Mouse (Mus musculus) neural tube, embryonic 14.5 days (tissue): ENCODE results near the gene Trim26. TPM values are rescaled to one million over a fixed set of nuclear protein-coding genes. Genes with fewer than 3 reads are reported as not detected.

Experiments
- ATAC-seq: fragments of 200-750 bp; cut with Nextera tagmentation; 2 replicates; pipeline ENCODE4 v1.8.0; 2017; ENCODE audit warnings: low read depth, mild to moderate bottlenecking, moderate TSS enrichment, moderate library complexity
- H3K27ac ChIP-seq: fragments of 300-500 bp; sonication (generic); 2 replicates; pipeline ENCODE4 v1.5.1; 2014; ENCODE audit warnings: low read depth, mild to moderate bottlenecking, control low read depth, low read length, moderate library complexity, mixed read lengths
- H3K27me3 ChIP-seq: fragments of 300-500 bp; sonication (generic); 2 replicates; pipeline ENCODE4 v1.6.1; 2014; ENCODE audit warnings: low read length; ENCODE audit not compliant: control insufficient read depth, insufficient read depth
- H3K36me3 ChIP-seq: fragments of 300-500 bp; sonication (generic); 2 replicates; pipeline ENCODE4 v1.6.1; 2014; ENCODE audit warnings: low read length, mixed read lengths; ENCODE audit not compliant: control insufficient read depth, insufficient read depth
- H3K4me1 ChIP-seq: fragments of 300-500 bp; sonication (generic); 2 replicates; pipeline ENCODE4 v1.6.1; 2014; ENCODE audit warnings: low read length; ENCODE audit not compliant: control insufficient read depth, insufficient read depth
- H3K4me2 ChIP-seq: fragments of 300-500 bp; sonication (generic); 2 replicates; pipeline ENCODE4 v1.6.1; 2014; ENCODE audit warnings: mild to moderate bottlenecking, low read depth, low read length, control low read depth
- H3K4me3 ChIP-seq: fragments of 300-500 bp; sonication (generic); 2 replicates; pipeline ENCODE4 v1.5.1; 2014; ENCODE audit warnings: low read depth, low read length, control low read depth, mixed read lengths
- H3K9ac ChIP-seq: fragments of 300-500 bp; sonication (generic); replicated peaks from 2 replicates; pipeline ENCODE4 v1.6.1; 2014; ENCODE audit warnings: low read depth, mild to moderate bottlenecking, control low read depth, low read length, mixed read lengths
- H3K9me3 ChIP-seq: fragments of 300-500 bp; sonication (generic); 2 replicates; pipeline ENCODE4 v1.6.1; 2016; ENCODE audit warnings: low read length; ENCODE audit not compliant: control insufficient read depth
- WGBS: fragments of 180-500 bp; shearing (Covaris S2); extraction: QIAGEN DNeasy Blood & Tissue Kit; methylation state at CpG from one replicate; pipeline ENCODE4 v1.1.7; 2014; 5-methylcytosine and 5-hydroxymethylcytosine counted together
- polyA plus RNA-seq: library from polyadenylated mRNA; unstranded; fragments of >200 nt; fragmentation: Nextera tagmentation; extraction: Ambion mirVana; gene quantifications from 2 replicates; pipeline ENCODE4 v1.2.1, GENCODE M21; 2014

Gene Trim26
- polyA plus RNA-seq, 1 experiment from 2014 or later: 42.2 TPM

GRCm38 (mm10) chr17:36828488-36828887, 8.4 kb upstream of the Trim26 start:
- Histone ChIP-seq H3K4me2 (no peak overlapping the region), H3K9ac (no peak overlapping the region), H3K4me1 (no peaks in the 10 kb centered on the region), H3K4me3 (no peak overlapping the region), H3K9me3 (no peaks in the 10 kb centered on the region), H3K36me3 (no peaks in the 10 kb centered on the region), H3K27me3 (no peaks in the 10 kb centered on the region), H3K27ac (no peak overlapping the region)
- 87% methylated on average over 2 of the region's 2 CpGs for WGBS
- ATAC-seq: no peak

DNA sequence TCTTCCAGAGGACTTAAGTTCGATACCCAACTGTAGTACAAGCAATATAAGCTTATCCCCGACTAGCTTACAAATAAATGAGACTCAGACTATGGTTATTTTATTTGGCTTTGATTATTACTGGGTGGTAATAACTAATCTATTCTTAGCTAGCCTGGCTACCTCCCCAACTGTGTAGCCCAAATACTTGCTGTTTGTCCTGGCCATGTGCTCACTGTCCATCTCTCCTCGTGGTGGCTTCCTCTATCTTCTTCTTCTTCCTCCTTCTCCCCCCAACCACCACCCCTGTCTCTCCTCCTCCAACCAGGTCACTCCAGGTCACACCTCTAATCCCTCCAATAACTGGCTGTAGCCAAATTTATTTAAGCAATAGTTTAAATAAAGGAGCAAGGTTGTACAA, 6.5 kb upstream of the Trim26 start:
- H3K27me3 ChIP-seq: no peaks in the 10 kb centered on the region
- H3K9me3 ChIP-seq: no peaks in the 10 kb centered on the region
- no peak for ATAC-seq
- no peaks in the 10 kb centered on the region for H3K4me1 ChIP-seq
- H3K4me2 ChIP-seq: no peak overlapping the region
- H3K36me3 ChIP-seq: no peaks in the 10 kb centered on the region
- H3K9ac ChIP-seq: no peak overlapping the region
- H3K27ac ChIP-seq: no peak overlapping the region
- no peak overlapping the region for H3K4me3 ChIP-seq
- 84% methylated on average over 3 of the region's 3 CpGs for WGBS

DNA sequence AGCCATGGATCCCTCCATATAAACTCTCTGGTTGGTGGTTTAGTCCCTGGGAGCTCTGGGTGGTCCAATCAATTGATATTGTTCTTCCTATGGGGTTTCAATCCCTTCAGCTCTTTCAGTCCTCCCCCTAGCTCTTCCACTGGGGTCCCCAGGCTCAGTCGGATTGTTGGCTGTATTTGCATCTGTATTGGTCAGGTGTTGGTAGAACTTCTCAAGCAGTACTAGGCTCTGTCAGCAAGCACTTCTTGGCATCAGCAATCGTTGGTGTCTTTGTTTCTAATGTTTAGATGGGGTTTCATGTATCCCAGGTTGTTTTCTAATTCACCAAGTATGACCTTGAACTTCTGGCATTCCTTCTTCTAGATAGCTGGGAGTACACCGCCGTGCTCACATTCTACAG, 4.2 kb upstream of the Trim26 start:
- Histone ChIP-seq H3K9ac (no peak overlapping the region), H3K36me3 (no peaks in the 10 kb centered on the region), H3K4me3 (no peak overlapping the region), H3K4me1 (peaks cover 1% of the 10 kb centered on the region), H3K27ac (no peak overlapping the region), H3K4me2 (no peak overlapping the region), H3K9me3 (no peaks in the 10 kb centered on the region), H3K27me3 (no peaks in the 10 kb centered on the region)
- WGBS: 60% methylated on average over 4 of the region's 4 CpGs
- no peak for ATAC-seq

- Histone ChIP-seq H3K36me3 (no peaks in the 10 kb centered on the region), H3K4me1 (peaks cover 5% of the 10 kb centered on the region), H3K27me3 (no peaks in the 10 kb centered on the region), H3K27ac (no peak overlapping the region), H3K4me2 (peak overlapping the region; percentile 63; the same call in 1 of the 2 replicates), H3K9ac (no peak overlapping the region), H3K9me3 (no peaks in the 10 kb centered on the region), H3K4me3 (no peak overlapping the region)
- 0 out of 2 replicates have a peak, but pooled peaks have one; percentile 2 for ATAC-seq
- 38% methylated on average over 12 of the region's 12 CpGs for whole genome bisulfite sequencing
Measured at GRCm38 (mm10) chr17:36835591-36836426, 1.1 kb upstream of the Trim26 start.

GRCm38 (mm10) chr17:36836427-36836812, 514 bp upstream of the Trim26 start:
- Histone ChIP-seq H3K36me3 (no peaks in the 10 kb centered on the region), H3K4me1 (peaks cover 5% of the 10 kb centered on the region), H3K27me3 (no peaks in the 10 kb centered on the region), H3K9ac (peak overlapping the region; percentile 88), H3K4me2 (peak overlapping the region; percentile 63), H3K9me3 (no peaks in the 10 kb centered on the region), H3K4me3 (peak overlapping the region; percentile 75), H3K27ac (peak overlapping the region; percentile 94)
- peak; percentile 19 for ATAC-seq
- WGBS: 22% methylated on average over 3 of the region's 3 CpGs

GRCm38 (mm10) chr17:36839001-36839400, 2.1 kb downstream of the Trim26 start:
- H3K4me3 ChIP-seq: no peak overlapping the region
- peaks cover 5% of the 10 kb centered on the region for H3K4me1 ChIP-seq
- no peak for ATAC-seq
- no peak overlapping the region for H3K9ac ChIP-seq
- 88% methylated on average over 5 of the region's 5 CpGs for WGBS
- no peaks in the 10 kb centered on the region for H3K36me3 ChIP-seq
- H3K9me3 ChIP-seq: no peaks in the 10 kb centered on the region
- H3K27me3 ChIP-seq: no peaks in the 10 kb centered on the region
- no peak overlapping the region for H3K27ac ChIP-seq
- H3K4me2 ChIP-seq: no peak overlapping the region

GRCm38 (mm10) chr17:36839931-36840330, 3.0 kb downstream of the Trim26 start:
- ATAC-seq: no peak
- no peak overlapping the region for H3K4me2 ChIP-seq
- H3K27ac ChIP-seq: no peak overlapping the region
- H3K9me3 ChIP-seq: no peaks in the 10 kb centered on the region
- H3K4me1 ChIP-seq: peaks cover 5% of the 10 kb centered on the region
- H3K36me3 ChIP-seq: no peaks in the 10 kb centered on the region
- no peaks in the 10 kb centered on the region for H3K27me3 ChIP-seq
- H3K4me3 ChIP-seq: no peak overlapping the region
- H3K9ac ChIP-seq: no peak overlapping the region
- 85% methylated on average over 3 of the region's 3 CpGs for WGBS

DNA sequence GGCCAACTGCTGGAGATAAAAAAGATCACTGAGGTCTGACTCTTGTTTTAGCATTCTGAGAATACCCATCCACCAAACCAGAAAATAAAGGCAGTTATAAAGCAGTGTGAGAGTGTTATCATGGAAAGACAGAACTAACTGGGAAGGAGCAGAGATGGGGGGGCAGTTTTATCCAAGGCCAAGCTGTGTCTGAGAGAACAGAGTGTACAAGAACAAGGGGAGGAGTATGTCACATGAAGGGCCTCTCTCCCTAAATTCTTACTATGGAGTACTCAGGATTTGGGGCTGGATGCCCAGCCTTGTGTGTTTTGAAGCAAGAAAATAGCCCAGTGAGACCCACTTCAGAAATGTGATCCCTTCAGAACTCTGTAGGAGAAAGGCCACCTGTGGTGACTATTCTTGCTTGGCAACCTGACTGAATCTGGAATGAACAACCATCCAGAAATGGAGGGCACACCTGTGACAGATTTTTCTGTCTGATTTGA, 4.1 kb downstream of the Trim26 start:
- no peak overlapping the region for H3K27ac ChIP-seq

GRCm38 (mm10) chr17:36843696-36844095, 6.8 kb downstream of the Trim26 start:
- H3K4me3 ChIP-seq: no peak overlapping the region
- no peak overlapping the region for H3K9ac ChIP-seq
- H3K4me1 ChIP-seq: no peaks in the 10 kb centered on the region
- no peaks in the 10 kb centered on the region for H3K36me3 ChIP-seq
- no peaks in the 10 kb centered on the region for H3K27me3 ChIP-seq
- ATAC-seq: no peak
- no peak overlapping the region for H3K4me2 ChIP-seq
- no peaks in the 10 kb centered on the region for H3K9me3 ChIP-seq
- 79% methylated on average over 7 of the region's 7 CpGs for WGBS
- H3K27ac ChIP-seq: no peak overlapping the region

More for the DNA sequence above, 4.1 kb downstream of the Trim26 start:
- no peak overlapping the region for H3K4me3 ChIP-seq
- no peak for ATAC-seq
- no peak overlapping the region; the same call in 1 of the 2 replicates for H3K9ac ChIP-seq
- no peaks in the 10 kb centered on the region for H3K27me3 ChIP-seq
- no peak overlapping the region for H3K4me2 ChIP-seq
- peaks cover 5% of the 10 kb centered on the region for H3K4me1 ChIP-seq
- no peaks in the 10 kb centered on the region for H3K36me3 ChIP-seq
- no peaks in the 10 kb centered on the region for H3K9me3 ChIP-seq
